Mouse (Mus musculus): ENCODE results near the gene Itga10. TPM values are rescaled to one million over a fixed set of nuclear protein-coding genes. Genes with fewer than 3 reads are reported as not detected.
A peak's percentile ranks its signal among the peaks of the same experiment; 100 is the strongest.
"Not testable (repeated sequence)": the region's sequence is repeated elsewhere in the genome, so short reads cannot be mapped to it uniquely, and the experiment has no call there.

The Itga10 gene
- polyA plus RNA-seq, 1 experiment from 2014 or later = 1.1 TPM

DNA sequence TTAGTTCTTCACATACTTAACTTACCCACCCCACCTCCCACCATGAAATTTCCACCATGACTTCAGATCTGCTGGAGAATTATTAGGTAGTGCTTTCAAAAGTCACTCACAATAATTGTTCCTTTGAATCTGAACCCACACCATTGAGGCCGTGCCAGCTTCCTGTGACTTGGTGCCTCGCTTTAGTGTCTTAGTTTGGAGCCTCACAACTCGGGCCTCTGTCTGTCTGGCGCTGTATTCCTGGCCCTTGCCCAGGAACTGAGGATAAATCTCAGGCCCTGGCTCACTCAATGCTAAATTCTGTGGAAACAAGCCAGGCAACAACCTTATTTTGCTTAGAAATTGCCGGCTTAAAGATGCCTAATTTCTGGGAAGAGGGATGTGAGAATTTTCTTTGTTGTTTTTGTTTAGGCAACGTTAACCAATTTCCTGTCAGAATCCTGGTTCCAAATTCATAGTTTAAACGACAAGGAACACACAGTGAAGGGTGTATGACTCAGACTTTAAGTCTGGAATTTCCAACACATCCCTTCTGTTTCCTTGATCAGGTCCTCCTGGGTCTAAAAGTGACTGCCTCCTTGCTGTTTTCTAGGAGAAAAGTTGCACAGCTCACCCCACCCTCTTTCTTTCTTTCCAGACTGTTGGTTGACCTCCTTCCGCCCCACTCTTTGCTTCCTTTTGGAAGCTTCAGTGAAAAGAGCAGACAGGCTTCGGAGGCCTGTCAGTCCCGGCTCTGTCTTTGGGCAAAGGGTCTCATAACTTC is 43.3 kb upstream of the Itga10 start:
- WGBS = 13% methylated on average over 10 of the region's 10 CpGs
- Histone ChIP-seq H3K36me3 (peaks cover 6% of the 10 kb centered on the region), H3K4me2 (peak overlapping the region; percentile 82), H3K9ac (peak overlapping the region; percentile 98), H3K27me3 (0 out of 2 replicates have a peak, but pooled peaks cover 3% of the 10 kb centered on the region), H3K4me3 (peak overlapping the region; percentile 84), H3K4me1 (replicated peaks) (peaks cover 81% of the 10 kb centered on the region), H3K9me3 (no peaks in the 10 kb centered on the region), H3K27ac (replicated peaks) (peak overlapping the region; percentile 97)
- ATAC-seq (ENCODE audit: low read depth) = no peak

DNA sequence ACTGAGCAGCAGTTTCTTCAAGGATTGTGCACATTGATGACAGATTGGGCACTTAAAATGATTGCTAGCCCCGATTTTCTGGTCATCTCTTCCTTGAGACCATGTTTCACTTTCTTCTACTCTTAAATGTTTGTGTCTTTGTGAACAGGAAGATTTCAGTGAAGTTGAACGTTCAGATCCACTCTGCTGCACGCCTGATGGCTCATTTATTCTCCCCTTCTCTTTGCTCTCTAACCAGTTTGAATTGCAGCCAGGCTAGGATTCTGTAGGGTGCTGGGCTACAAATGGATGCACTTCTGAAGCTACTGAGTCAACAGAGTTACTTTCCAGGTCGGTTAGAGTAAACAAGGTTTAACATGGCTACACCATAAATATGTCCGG is 42.7 kb upstream of the Itga10 start:
- no peaks in the 10 kb centered on the region for H3K9me3 ChIP-seq
- WGBS = 22% methylated on average over 5 of the region's 5 CpGs
- peak overlapping the region; percentile 84 for H3K4me3 ChIP-seq
- peak overlapping the region; percentile 97 for H3K27ac ChIP-seq (replicated peaks)
- ATAC-seq (ENCODE audit: low read depth) = no peak
- peak overlapping the region; percentile 82 for H3K4me2 ChIP-seq
- H3K27me3 ChIP-seq = 0 out of 2 replicates have a peak, but pooled peaks cover 3% of the 10 kb centered on the region
- H3K36me3 ChIP-seq = peaks cover 6% of the 10 kb centered on the region
- peak overlapping the region; percentile 98 for H3K9ac ChIP-seq
- H3K4me1 ChIP-seq (replicated peaks) = peaks cover 78% of the 10 kb centered on the region

DNA sequence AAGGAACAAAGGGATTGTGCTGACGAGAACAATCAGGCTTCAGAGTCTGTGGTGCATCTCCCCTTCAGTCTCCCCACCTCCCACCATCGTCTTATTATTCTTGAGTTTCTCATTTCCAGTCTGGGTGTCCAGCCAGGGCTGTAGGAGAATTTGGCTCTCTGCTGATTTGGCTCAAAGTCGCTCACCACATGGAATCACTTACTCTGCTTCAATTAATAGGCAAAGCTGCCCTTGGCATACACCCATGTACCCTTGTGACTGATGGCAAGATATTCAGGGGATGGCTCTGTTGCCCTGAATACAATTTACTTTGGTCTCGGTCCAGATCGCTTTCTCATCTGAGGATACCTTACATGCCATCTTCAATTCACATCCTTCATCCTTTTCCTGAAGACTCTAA is 42.1 kb upstream of the Itga10 start:
- no peaks in the 10 kb centered on the region for H3K9me3 ChIP-seq
- WGBS = 36% methylated on average over 5 of the region's 5 CpGs
- peaks cover 72% of the 10 kb centered on the region for H3K4me1 ChIP-seq (replicated peaks)
- 0 out of 2 replicates have a peak, but pooled peaks cover 3% of the 10 kb centered on the region for H3K27me3 ChIP-seq
- peaks cover 6% of the 10 kb centered on the region for H3K36me3 ChIP-seq
- H3K27ac ChIP-seq (replicated peaks) = peak overlapping the region; percentile 97
- peak overlapping the region; percentile 82 for H3K4me2 ChIP-seq
- H3K9ac ChIP-seq = peak overlapping the region; percentile 98
- peak overlapping the region; percentile 84 for H3K4me3 ChIP-seq
- no peak for ATAC-seq (ENCODE audit: low read depth)

DNA sequence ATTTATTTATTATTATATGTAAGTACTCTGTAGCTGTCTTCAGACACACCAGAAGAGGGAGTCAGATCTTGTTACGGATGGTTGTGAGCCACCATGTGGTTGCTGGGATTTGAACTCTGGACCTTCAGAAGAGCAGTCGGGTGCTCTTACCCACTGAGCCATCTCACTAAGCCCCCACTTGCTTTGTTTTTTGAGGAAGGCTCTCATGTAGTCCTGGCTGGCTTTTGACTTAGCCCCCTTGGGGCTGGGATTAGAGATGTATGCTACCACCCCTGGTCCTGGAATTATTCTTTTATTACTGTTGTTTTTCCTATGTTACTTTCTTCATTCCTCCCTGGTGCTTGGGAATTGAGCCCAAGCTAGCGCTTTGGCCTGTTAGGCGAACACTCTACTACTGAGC is 39.4 kb upstream of the Itga10 start:
- peaks cover 48% of the 10 kb centered on the region for H3K4me1 ChIP-seq (replicated peaks)
- not testable (repeated sequence) for ATAC-seq (ENCODE audit: low read depth); H3K27me3 ChIP-seq; H3K4me3 ChIP-seq; H3K36me3 ChIP-seq; H3K27ac ChIP-seq (replicated peaks); H3K9ac ChIP-seq; H3K4me2 ChIP-seq; H3K9me3 ChIP-seq
- WGBS = 91% methylated on average over 4 of the region's 4 CpGs

DNA sequence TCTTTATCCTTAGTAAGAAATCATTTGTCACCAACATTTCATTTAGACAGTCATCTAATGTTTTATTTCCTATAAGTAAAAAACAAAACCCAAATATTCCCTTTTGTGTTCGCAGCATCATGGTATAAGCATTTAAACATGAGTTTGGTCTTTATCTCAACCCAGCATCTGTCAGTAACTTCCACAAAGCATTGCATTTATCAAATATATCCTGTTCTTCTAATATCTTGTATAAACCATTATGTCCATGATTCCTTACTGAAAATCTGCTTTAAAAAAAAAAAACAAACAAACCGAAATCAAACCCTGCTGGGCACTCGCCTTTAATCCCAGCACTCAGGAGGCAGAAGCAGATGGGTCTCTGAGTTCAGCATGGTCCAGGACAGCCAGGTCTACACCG is 38.8 kb upstream of the Itga10 start:
- H3K36me3 ChIP-seq = peaks cover 9% of the 10 kb centered on the region
- H3K4me2 ChIP-seq = no peak overlapping the region

DNA sequence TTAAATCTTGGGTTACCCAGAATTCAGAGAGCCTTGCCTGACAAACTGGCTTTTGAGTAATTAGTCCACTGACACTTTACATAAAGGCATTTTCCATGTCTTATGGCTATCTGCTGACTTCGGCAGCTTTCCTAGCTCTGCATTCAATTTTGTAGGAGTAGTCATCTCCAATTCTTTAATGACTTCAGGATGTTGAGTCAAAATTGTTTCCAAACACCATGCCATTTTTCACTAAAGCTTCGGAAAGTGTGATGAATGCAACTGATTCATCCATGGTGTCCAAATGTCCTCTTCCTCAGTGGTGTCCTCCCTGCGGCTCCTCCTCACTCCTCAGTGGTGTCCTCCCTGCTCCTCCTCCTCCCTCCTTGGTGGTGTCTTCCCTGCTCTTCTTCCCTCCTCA is 27.4 kb upstream of the Itga10 start:
- H3K4me2 ChIP-seq = no peak overlapping the region
- no peaks in the 10 kb centered on the region for H3K27me3 ChIP-seq
- WGBS = 95% methylated on average over 3 of the region's 3 CpGs
- no peak overlapping the region for H3K4me3 ChIP-seq
- H3K9ac ChIP-seq = no peak overlapping the region
- H3K4me1 ChIP-seq (replicated peaks) = no peaks in the 10 kb centered on the region
- ATAC-seq (ENCODE audit: low read depth) = no peak
- no peak overlapping the region for H3K27ac ChIP-seq (replicated peaks)
- H3K36me3 ChIP-seq = peaks cover 77% of the 10 kb centered on the region
- no peaks in the 10 kb centered on the region for H3K9me3 ChIP-seq

More for the DNA sequence above, 38.8 kb upstream of the Itga10 start:
- WGBS = 89% methylated on average over 4 of the region's 4 CpGs
- no peak overlapping the region for H3K4me3 ChIP-seq
- peaks cover 48% of the 10 kb centered on the region for H3K4me1 ChIP-seq (replicated peaks)
- no peaks in the 10 kb centered on the region for H3K9me3 ChIP-seq
- no peak for ATAC-seq (ENCODE audit: low read depth)
- H3K27ac ChIP-seq (replicated peaks) = no peak overlapping the region
- H3K9ac ChIP-seq = no peak overlapping the region
- H3K27me3 ChIP-seq = no peaks in the 10 kb centered on the region

DNA sequence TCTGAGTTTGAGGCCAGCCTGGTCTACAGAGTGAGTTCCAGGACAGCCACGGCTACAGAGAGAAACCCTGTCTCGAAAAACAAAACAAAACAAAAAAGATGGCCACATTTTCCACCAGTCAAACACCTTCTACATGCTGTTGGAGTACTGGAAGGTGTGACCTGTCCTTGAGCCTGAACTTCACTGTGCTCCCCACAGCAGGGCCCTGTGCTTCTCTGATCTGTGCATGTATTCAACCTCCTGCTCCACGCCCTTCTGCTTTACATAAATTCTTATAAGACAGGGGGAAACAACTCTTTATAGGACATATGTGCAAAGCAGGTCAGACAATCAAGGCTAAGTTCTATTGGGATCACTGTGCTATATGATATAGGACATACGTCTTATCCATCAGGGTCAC is 22.2 kb upstream of the Itga10 start:
- Histone ChIP-seq H3K4me3 (no peak overlapping the region), H3K9me3 (no peaks in the 10 kb centered on the region), H3K36me3 (peaks cover 79% of the 10 kb centered on the region), H3K4me1 (replicated peaks) (no peaks in the 10 kb centered on the region), H3K4me2 (no peak overlapping the region), H3K27ac (replicated peaks) (no peak overlapping the region), H3K9ac (no peak overlapping the region), H3K27me3 (no peaks in the 10 kb centered on the region)
- ATAC-seq (ENCODE audit: low read depth) = no peak
- WGBS = 91% methylated on average over 4 of the region's 4 CpGs

DNA sequence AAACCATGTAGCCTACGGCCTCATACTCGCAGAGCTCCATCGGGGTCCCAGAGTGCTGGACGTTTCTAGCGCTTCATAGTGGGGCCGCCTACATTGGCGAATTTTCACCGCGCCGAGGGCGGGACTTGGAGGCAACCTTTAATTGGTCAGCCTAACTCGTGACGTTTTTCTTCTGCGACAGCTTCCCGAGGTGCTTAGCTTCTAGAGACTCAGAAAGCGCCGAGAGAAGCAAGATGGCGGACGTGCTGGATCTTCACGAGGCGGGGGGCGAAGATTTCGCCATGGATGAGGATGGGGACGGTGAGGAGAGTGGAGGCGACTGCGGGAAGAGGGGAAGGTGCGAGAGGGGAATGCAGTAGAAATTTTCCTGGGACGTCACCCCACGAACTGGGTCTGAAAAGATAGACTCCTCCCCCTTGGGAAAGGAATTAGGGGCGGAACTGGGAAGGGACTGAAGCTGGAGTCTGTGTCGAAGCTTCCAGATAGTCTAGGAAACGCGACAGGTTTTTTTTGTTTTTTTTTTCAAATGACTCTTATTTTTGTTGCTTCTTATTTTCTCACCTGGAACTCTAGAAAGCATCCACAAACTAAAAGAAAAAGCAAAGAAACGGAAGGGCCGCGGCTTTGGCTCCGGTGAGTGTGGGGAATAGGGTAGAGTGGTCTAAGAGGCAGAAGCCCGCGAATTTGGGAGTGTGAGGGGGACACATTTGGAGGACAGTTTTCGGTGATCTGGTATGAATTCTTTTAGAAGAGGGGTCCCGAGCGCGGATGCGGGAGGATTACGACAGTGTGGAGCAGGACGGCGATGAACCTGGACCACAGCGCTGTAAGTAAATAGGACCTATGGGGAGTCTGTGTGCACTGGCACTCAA is 15.4 kb upstream of the Itga10 start, which contains the start of gene Rbm8a:
Gene Rbm8a (plus strand): TSS at position 205 of the 872 bp plus-strand sequence.
- no peaks in the 10 kb centered on the region for H3K27me3 ChIP-seq
- ATAC-seq (ENCODE audit: low read depth) = peak; percentile 91
- H3K27ac ChIP-seq (replicated peaks) = peak within 1 kb of the TSS; percentile 67
- peak within 1 kb of the TSS; percentile 87 for H3K4me2 ChIP-seq
- H3K36me3 ChIP-seq = peaks cover 47% of the 10 kb centered on the region
- H3K4me1 ChIP-seq (replicated peaks) = peaks cover 28% of the 10 kb centered on the region
- H3K9me3 ChIP-seq = no peaks in the 10 kb centered on the region
- peak within 1 kb of the TSS; percentile 81 for H3K9ac ChIP-seq
- 1% methylated on average over 48 of the region's 48 CpGs for WGBS
- peak within 1 kb of the TSS; percentile 70 for H3K4me3 ChIP-seq

DNA sequence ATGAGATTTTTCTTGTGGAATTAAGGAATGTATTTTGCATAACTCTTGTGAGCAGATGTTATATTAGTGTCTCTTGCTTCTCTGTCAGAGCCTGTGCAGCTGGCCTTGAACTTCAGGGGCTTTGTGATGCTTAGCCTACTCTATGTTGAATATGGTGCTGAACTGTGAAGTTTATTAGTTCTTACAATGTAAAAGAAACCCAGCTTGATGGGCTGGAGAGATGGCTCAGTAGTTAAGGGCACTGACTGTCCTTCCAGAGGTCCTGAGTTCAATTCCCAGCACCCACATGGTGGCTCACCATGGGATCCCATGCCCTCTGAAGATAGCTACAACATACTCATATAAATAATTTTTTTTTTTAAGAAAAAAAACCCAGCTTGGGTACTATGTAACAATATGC is 13.3 kb upstream of the Itga10 start:
- H3K4me1 ChIP-seq (replicated peaks) = peaks cover 44% of the 10 kb centered on the region

DNA sequence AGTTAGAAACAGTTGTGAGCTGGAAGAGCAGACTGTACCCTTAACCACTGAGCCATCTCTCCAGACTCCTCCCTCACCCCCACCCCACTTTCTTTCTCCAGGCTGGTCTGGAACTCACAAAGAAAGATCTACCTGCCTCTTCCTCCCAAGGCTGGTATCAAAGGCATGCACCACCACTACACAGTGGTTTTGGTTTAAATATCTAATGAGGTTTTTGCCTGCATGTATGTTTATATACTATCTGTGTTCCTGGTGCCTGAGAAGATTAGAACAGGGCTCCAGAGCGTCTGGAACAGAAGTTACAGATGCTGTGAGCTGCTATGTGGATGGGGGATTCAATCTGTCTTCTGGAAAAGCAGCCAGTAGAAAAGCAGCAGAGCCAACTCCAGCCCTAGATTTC is 11.4 kb upstream of the Itga10 start:
- H3K27me3 ChIP-seq = no peaks in the 10 kb centered on the region
- peaks cover 46% of the 10 kb centered on the region for H3K36me3 ChIP-seq
- no peak overlapping the region for H3K4me3 ChIP-seq
- no peak overlapping the region for H3K27ac ChIP-seq (replicated peaks)
- no peak overlapping the region for H3K4me2 ChIP-seq
- no peak overlapping the region for H3K9ac ChIP-seq
- no peak for ATAC-seq (ENCODE audit: low read depth)
- WGBS = 78% methylated on average over 1 of the region's 1 CpGs
- H3K4me1 ChIP-seq (replicated peaks) = peaks cover 45% of the 10 kb centered on the region
- H3K9me3 ChIP-seq = no peaks in the 10 kb centered on the region

More for the DNA sequence above, 13.3 kb upstream of the Itga10 start:
- Histone ChIP-seq H3K4me2 (no peak overlapping the region), H3K27ac (replicated peaks) (no peak overlapping the region), H3K9me3 (no peaks in the 10 kb centered on the region), H3K4me3 (no peak overlapping the region), H3K9ac (no peak overlapping the region), H3K27me3 (no peaks in the 10 kb centered on the region), H3K36me3 (peaks cover 32% of the 10 kb centered on the region)
- ATAC-seq (ENCODE audit: low read depth) = no peak

DNA sequence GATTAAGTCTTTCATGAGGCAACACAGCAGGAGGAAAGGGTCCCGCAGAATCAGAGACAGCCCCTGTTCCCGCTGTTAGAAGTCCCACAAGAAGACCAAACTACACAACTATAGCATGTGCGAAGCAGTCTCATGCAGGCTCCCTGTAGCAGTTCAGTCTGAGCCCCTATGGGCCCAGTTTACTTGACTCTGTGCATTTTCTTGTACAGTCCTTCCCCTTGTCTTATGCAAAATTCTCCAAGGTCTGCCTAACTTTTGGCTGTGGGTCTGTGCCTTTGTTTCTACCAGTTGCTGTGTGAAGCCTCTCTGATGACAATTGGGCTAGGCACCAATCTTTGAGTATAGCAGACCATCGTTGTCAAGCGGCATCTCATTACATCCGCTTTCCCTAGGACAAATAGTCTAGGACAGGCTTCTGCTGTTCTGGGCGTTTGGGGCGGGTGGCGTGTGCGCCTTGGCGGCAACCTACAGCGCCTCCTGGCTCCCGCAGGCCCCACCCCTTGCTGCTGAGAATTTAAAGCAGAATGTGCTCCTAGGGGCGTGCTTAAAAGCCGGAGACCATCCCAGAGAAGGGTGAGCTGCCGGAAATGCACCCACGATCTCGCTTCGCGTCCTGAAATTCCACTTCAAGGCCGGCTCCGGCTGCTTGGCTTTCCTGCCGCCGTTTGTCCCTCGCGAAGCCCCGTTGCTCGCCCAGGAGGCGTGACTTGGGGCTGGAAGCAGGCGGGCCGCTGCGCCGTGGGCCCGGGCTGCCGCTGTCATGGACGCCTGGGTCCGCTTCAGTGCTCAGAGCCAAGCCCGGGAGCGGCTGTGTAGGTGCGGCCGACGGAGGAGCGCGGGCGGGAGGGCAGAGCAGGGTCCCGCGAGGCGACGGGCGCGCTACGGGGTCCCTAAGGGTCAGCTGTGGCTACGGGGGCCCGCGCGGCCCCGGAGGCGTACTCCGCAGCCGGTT is 10.2 kb upstream of the Itga10 start, which contains the start of the genes Pex11b and Gm42957:
Gene Pex11b (plus strand): TSS at position 449 of the 952 bp plus-strand sequence.
Gene Gm42957 (plus strand): TSS at position 547 of the 952 bp plus-strand sequence.
- 2% methylated on average over 60 of the region's 60 CpGs for WGBS
- Histone ChIP-seq H3K27ac (replicated peaks) (peak within 1 kb of the TSS; percentile 86), H3K36me3 (peaks cover 57% of the 10 kb centered on the region), H3K4me1 (replicated peaks) (peaks cover 41% of the 10 kb centered on the region), H3K9ac (peak within 1 kb of the TSS; percentile 95), H3K27me3 (no peaks in the 10 kb centered on the region), H3K4me3 (peak within 1 kb of the TSS; percentile 77), H3K9me3 (no peaks in the 10 kb centered on the region), H3K4me2 (peak within 1 kb of the TSS; percentile 91)
- ATAC-seq (ENCODE audit: low read depth) = peak; percentile 83

Measured in neural tube, embryonic 13.5 days (tissue).